9 mouse cellular contexts compared by ENCODE assay signal in the genomic region with DNA sequence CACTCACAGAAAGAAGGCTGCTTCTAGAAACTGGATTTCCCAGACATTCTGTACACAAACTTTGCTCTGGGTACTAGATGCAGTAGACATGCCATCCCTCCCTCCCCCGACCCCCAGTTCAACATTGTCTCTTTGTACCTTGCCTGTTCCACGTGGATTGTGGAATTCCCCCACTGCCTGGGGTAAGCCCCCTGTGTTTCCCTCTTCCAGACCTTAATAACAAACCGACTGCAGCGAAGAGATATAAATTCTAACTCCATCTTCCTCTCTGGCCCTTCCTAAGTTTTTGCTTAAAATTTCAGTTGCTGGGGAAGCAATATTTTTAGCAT.
A peak's percentile ranks its signal among the peaks of the same experiment; 100 is the strongest.
DNase-seq lines count a peak whose midpoint lies in the region; ATAC-seq lines count a peak whose summit lies in the region.
"Had no signal": no experiment of that assay in that cellular context is flagged by ENCODE, and none has a peak within 500 bp of the region (broad histone marks: within the 10 kb centered on the region; RNA-seq: fewer than 3 reads in every experiment).

No protein-coding gene starts in this region.

- no peaks in the 10 kb centered on the region for H3K27me3 ChIP-seq in heart, embryonic 15.5 days
- H3K27me3 ChIP-seq in embryonic facial prominence, embryonic 10.5 days (replicated peaks; ENCODE audit: low read depth, poor library complexity, severe bottlenecking): no peaks in the 10 kb centered on the region
- H3K27me3 ChIP-seq in hindbrain, embryonic 14.5 days (ENCODE audit: control insufficient read depth, insufficient read depth, low read length): no peaks in the 10 kb centered on the region
- H3K27me3 ChIP-seq in midbrain, embryonic 15.5 days (replicated peaks): no peaks in the 10 kb centered on the region

- H3K9ac ChIP-seq in heart, embryonic 15.5 days: peak overlapping the region; percentile 69
- H3K9ac ChIP-seq in hindbrain, embryonic 14.5 days: peak overlapping the region; percentile 54
- H3K9ac ChIP-seq in midbrain, embryonic 15.5 days: no peak overlapping the region

- peak overlapping the region; percentile 62 for H3K4me3 ChIP-seq in heart, embryonic 15.5 days
- peak overlapping the region; percentile 57 for H3K4me3 ChIP-seq in embryonic facial prominence, embryonic 10.5 days
- H3K4me3 ChIP-seq in hindbrain, embryonic 14.5 days (replicated peaks; ENCODE audit: low read length): peak overlapping the region; percentile 22; the same call in 1 of the 2 replicates
- peak overlapping the region; percentile 32 for H3K4me3 ChIP-seq in midbrain, embryonic 15.5 days

- H3K9me3 ChIP-seq in heart, embryonic 15.5 days (replicated peaks): no peaks in the 10 kb centered on the region
- no peaks in the 10 kb centered on the region for H3K9me3 ChIP-seq in embryonic facial prominence, embryonic 10.5 days
- H3K9me3 ChIP-seq in hindbrain, embryonic 14.5 days (ENCODE audit: control insufficient read depth, low read length): no peaks in the 10 kb centered on the region
- no peaks in the 10 kb centered on the region for H3K9me3 ChIP-seq in midbrain, embryonic 15.5 days
- H3K9me3 ChIP-seq: megakaryocyte, embryonic 14.5 days had no signal

- no peak for ATAC-seq in heart, embryonic 15.5 days (replicated peaks; ENCODE audit: insufficient number of reproducible peaks, insufficient read depth, low FRiP score, low read depth)
- ATAC-seq in hindbrain, embryonic 14.5 days (ENCODE audit: low FRiP score): no peak
- ATAC-seq in midbrain, embryonic 15.5 days (replicated peaks): no peak

- WGBS in heart, embryonic 15.5 days: 35% methylated on average over 4 of the region's 4 CpGs
- 22% methylated on average over 4 of the region's 4 CpGs for WGBS in embryonic facial prominence, embryonic 10.5 days
- WGBS in hindbrain, embryonic 14.5 days: 52% methylated on average over 4 of the region's 4 CpGs
- WGBS in midbrain, embryonic 15.5 days: 30% methylated on average over 4 of the region's 4 CpGs

- no peak for DNase-seq in heart, postnatal 25 days (ENCODE audit: low spot score)
- no peak for DNase-seq in embryonic facial prominence, embryonic 10.5 days (ENCODE audit: low spot score)
- no peak for DNase-seq in hindbrain, embryonic 14.5 days (ENCODE audit: low spot score)
- no peak for DNase-seq in right cerebral cortex, postnatal 36 days (ENCODE audit: low spot score in 2 of 2)
- DNase-seq in adrenal gland, postnatal 14 days: no peak
- no peak for DNase-seq in urinary bladder, postnatal 14 days (ENCODE audit: low spot score)

- H3K4me2 ChIP-seq in heart, embryonic 15.5 days: peak overlapping the region; percentile 80
- H3K4me2 ChIP-seq in hindbrain, embryonic 14.5 days (replicated peaks): peak overlapping the region; percentile 65
- peak overlapping the region; percentile 67 for H3K4me2 ChIP-seq in midbrain, embryonic 15.5 days

- H3K36me3 ChIP-seq in heart, embryonic 15.5 days: no peaks in the 10 kb centered on the region
- no peaks in the 10 kb centered on the region for H3K36me3 ChIP-seq in embryonic facial prominence, embryonic 10.5 days (replicated peaks)
- H3K36me3 ChIP-seq in hindbrain, embryonic 14.5 days (replicated peaks; ENCODE audit: control insufficient read depth, insufficient read depth): no peaks in the 10 kb centered on the region
- H3K36me3 ChIP-seq in midbrain, embryonic 15.5 days (replicated peaks): no peaks in the 10 kb centered on the region

- peaks cover 15% of the 10 kb centered on the region for H3K4me1 ChIP-seq in heart, embryonic 15.5 days (replicated peaks)
- peaks cover 33% of the 10 kb centered on the region for H3K4me1 ChIP-seq in embryonic facial prominence, embryonic 10.5 days
- peaks cover 4% of the 10 kb centered on the region; the same call in 1 of the 2 replicates for H3K4me1 ChIP-seq in hindbrain, embryonic 14.5 days (replicated peaks; ENCODE audit: control insufficient read depth, insufficient read depth, low read length)
- peaks cover 12% of the 10 kb centered on the region for H3K4me1 ChIP-seq in midbrain, embryonic 15.5 days

- peak overlapping the region; percentile 97 for H3K27ac ChIP-seq in heart, embryonic 15.5 days
- H3K27ac ChIP-seq in embryonic facial prominence, embryonic 10.5 days (replicated peaks): peak overlapping the region; percentile 95
- no peak overlapping the region for H3K27ac ChIP-seq in hindbrain, embryonic 14.5 days
- H3K27ac ChIP-seq in midbrain, embryonic 15.5 days: no peak overlapping the region

- intact Hi-C loops in heart, postnatal 25 days (cut with DNase I): no loop called here

Comparison
In these comparisons a context has a peak if more than half of its experiments do, and no peak if none do; other contexts are left out.
1. H3K27ac ChIP-seq: peak in heart, embryonic 15.5 days (single experiment) and embryonic facial prominence, embryonic 10.5 days (single experiment); none in hindbrain, embryonic 14.5 days (single experiment) and midbrain, embryonic 15.5 days (single experiment).
2. Peak in every context shown above with its lines, with median percentiles within 50 percentile points of each other: H3K4me2 ChIP-seq and H3K4me3 ChIP-seq.